Mouse (Mus musculus): Measurements from ENCODE around the gene Tspoap1.

Tspoap1 gene

GRCm38 (mm10) chr11:87745632-87746555 lies 14.4 kb upstream of the Tspoap1 start:
- DNase-seq (ENCODE audit: low spot score), result no peak

DNA sequence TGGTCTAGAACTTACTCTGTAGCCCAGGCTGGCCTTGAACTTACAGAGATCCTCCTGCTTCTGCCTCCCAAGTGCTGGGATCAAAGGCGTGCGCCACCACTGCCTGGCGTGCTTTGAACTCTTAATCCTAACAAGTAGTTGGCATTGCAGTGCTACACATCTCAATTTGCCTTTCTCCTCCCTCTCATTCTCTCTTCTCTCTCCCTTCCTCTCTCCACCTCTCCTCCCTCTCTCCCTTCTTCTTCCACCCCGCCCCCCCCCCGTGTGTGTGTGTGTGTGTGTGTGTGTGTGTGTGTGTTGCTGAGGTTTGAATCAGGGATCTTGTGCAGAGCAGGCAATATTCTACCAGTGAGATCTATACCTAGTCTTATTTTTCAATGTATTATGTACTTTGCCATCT lies 13.0 kb upstream of the Tspoap1 start:
- no peak for DNase-seq (ENCODE audit: low spot score)

DNA sequence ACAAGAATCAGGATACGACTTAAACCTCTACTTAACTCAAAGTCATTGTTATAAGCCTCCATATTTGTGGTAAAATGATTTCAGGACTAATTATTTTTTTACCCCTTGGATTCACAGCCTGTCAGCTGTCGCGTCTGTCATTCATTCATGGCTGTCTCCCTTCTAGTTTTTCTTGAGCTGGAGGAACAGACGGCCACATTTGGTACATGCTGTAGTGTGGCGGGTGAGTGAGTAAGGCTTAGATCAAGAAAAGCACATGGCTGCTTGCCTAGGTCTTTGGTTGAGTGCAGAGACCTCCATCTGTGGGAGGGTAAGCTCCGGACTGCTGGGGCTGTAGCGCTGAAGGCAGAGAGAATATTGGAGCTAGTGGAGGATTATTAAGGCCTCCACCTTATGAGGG lies 12.6 kb upstream of the Tspoap1 start:
- no peak for DNase-seq (ENCODE audit: low spot score)

GRCm38 (mm10) chr11:87748132-87749119 lies 11.9 kb upstream of the Tspoap1 start:
- no peak for DNase-seq (ENCODE audit: low spot score)

DNA sequence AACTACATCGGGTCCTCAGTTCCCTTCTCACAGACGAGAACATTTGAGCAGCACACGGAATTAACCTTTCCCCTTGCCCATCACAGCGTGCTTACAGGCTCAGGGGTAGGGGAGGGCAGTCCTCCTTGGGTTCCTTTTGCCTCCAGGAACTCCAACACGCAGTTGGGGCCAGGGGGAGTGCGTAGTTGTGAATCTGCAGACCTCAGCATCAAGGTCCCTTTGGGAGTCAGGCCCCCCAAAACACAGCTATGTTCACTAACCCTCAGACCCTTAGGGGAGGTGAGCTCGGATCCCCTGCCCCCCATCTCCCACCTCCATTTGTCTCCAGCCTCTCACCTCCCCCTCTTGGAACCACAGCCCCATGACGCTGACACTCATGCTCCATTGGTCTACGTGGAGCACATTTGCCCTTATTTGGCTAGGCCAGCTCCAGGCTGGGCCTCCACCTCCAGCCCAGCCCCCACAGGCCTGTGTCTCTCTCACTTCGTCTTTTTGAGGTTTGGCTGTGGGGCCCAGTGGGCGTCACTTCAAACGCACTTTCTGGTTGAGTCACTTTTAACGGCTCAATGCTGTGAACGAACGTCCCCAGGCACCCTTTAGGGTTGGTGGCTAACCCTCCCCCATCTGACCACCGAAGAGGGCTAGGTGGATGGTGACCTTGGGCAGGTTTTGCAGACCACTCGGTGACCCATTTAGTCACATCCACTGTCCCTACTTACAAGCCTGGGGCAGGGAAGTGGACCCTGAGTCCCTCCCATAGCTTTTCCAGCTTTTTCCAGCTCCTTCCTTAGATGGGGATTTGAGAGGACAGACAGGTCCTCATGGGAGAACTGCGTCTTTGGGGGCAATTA lies 10.9 kb upstream of the Tspoap1 start:
- no peak for DNase-seq (ENCODE audit: low spot score)

GRCm38 (mm10) chr11:87750043-87750421 lies 10.3 kb upstream of the Tspoap1 start:
- no peak for DNase-seq (ENCODE audit: low spot score)

GRCm38 (mm10) chr11:87750521-87750920 lies 9.8 kb upstream of the Tspoap1 start:
- no peak for DNase-seq (ENCODE audit: low spot score)

DNA sequence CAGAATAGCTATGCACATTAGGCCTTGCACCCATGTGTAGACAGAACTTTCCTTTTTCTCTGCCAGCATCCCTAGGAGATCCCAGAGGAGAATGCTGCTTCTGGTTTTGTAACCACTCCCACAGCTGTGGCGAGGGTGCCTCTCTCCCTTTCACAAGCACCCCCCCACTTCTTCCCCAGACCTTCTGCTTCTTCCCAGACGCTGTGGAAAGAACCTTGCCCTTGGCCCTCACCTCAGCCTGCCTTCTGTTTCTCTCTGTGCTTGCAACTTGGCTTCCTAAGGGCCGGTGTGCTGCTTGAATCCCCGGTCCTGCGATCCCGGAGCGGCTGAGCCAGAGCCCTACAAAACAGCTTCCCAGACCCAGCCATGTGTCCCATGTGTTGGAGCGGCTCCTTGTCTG lies 9.3 kb upstream of the Tspoap1 start:
- DNase-seq (ENCODE audit: low spot score), result no peak

GRCm38 (mm10) chr11:87751491-87751966 lies 8.8 kb upstream of the Tspoap1 start:
- no peak for DNase-seq (ENCODE audit: low spot score)

GRCm38 (mm10) chr11:87752307-87752706 lies 8.0 kb upstream of the Tspoap1 start:
- DNase-seq (ENCODE audit: low spot score), result no peak

DNA sequence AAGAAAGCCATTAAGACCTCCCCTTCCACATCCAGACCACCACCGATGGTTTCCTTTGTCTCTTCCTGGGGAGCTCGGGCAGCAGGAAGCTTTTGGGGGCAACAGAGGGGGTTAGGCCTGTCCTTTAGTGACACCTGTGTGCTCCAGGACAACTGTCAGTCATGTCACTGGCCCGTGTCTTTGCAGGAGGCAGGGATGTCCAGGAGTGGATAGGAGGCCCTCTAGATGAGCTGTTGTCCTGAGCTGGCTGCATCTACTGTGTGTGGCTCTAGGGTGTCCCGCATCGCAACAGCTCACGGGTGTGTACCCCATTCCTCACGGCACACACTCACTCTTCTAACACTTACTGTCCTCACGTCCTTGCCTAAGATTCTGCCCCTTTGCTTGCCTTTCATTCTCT lies 7.1 kb upstream of the Tspoap1 start:
- DNase-seq (ENCODE audit: low spot score), result no peak

DNA sequence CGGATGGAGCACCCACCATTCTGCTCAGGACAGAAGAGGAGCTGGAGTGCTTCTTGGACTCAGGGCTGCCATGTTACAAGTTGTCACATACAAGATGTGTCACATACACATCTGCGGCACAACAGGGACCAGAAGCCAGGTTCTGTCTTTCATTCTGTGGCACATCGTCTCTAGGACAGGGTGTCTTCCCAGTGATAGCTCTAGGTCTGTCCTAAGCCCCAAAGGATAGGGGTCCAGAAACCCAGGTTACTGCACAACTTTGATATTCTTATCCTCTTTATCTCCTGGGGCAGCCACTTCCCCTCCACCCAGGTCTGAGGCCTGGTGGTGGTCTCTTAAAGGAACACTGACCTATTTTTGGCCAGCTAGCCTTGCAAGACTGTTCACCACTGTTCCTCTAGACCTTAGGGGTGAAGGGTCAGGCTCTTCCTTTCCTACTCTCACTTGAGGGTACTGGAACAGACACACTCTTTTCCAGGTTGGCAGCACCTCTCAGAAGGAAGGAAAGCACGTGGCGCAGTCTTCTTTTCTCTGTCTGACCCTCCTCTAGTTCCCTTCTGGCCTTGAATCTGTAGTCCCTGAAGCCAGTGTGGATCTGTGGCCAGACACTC lies 6.3 kb upstream of the Tspoap1 start:
- DNase-seq (ENCODE audit: low spot score), result no peak

DNA sequence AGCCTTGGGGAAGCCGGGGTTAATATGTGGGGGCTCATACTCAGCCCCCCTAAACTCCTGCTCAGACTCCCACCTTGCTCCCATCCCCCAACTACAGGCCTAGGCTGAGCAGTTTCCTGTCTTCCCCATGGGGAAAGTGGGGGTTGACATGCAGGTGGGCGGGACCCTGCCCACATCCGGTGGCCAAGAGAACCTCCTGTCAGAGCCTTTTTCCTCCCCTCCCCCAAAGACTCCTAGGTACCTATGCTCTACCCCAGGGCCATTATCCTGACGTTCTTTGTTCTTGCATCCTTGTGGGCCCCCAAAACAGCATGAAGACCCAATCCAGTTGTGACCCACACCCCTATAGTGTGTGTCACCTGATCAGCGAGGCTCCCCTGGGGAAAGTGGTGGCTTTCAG lies 5.7 kb upstream of the Tspoap1 start:
- DNase-seq (ENCODE audit: low spot score), result no peak

- DNase-seq (ENCODE audit: low spot score), result no peak
Measured at GRCm38 (mm10) chr11:87755360-87756017, 4.9 kb upstream of the Tspoap1 start.

- no peak for DNase-seq (ENCODE audit: low spot score)
Measured at GRCm38 (mm10) chr11:87756251-87756820, 4.0 kb upstream of the Tspoap1 start.

DNA sequence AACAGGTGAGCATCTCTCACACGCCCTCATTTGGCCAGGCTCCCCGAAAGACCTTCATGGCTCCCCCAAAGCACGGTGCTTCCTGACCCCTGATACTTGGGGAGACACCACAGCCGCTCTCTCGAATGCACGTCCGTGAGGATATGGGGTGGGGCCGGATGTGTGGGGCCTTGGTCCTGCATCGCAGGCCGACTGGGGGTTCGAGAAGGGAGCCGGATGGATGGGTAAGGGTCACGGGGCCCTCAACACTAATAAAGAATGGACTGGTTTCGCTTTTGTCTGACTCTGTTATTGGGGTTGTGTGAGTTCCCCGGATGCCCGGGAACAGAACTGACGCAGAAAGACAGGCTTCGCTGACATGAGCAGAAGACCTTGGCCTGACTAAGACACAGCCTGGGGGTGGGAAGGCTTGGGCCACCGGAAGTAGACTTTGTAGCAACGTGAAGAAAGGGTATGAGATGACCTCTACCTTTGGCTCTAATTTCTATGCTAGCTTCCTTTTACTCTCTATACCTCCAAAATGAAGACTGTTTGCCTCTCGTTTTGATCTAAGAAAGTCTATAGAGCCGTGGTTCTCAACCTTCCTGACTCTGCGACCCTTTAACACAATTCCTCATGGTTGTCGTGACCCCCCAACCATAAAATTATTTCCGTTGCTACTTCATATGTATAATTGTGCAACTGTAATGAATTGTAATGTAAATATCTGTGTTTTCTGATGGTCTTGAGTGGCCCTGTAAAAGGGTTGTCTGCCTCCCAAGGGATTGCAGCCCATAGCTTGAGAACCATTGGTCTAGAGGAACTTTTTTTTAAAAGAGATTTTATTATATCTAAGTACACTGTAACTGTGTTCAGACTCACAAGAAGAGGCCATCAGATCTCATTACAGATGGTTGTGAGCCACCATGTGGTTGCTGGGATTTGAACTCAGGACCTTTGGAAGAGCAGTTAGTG lies 3.1 kb upstream of the Tspoap1 start:
- DNase-seq (ENCODE audit: low spot score), result no peak

DNA sequence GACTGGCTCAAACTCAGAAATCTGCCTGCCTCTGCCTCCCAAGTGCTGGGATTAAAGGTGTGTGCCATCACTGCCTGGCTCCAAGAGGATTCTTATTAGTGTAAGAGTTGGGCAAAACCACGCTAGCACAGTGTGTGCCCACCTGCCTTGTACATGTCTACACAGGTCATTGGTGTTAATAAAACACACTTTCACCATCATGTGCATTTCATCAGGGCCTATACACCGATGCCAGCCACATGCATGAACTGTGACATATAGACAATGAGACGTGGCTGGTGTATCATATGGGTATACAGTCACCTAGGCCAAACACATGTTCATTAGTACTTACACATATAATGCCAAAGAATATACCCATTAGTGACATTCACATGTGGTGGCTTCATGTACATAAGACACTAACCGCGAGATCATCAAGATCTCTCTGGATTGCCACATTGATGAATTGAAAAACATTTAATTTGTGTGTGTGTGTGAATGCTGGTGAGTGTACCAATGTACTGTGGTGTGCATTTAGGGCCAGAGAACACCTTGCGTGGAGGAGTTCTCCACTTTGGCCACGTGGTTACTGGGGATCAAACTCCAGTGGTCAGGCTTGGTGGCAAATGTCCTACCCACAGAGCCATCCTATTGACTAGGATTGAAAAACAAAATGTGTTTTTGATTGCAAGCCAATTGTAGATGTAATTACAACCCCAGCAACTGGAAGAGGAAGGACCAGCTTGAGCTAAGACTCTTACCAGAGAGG lies 2.0 kb upstream of the Tspoap1 start:
- DNase-seq (ENCODE audit: low spot score), result no peak

DNA sequence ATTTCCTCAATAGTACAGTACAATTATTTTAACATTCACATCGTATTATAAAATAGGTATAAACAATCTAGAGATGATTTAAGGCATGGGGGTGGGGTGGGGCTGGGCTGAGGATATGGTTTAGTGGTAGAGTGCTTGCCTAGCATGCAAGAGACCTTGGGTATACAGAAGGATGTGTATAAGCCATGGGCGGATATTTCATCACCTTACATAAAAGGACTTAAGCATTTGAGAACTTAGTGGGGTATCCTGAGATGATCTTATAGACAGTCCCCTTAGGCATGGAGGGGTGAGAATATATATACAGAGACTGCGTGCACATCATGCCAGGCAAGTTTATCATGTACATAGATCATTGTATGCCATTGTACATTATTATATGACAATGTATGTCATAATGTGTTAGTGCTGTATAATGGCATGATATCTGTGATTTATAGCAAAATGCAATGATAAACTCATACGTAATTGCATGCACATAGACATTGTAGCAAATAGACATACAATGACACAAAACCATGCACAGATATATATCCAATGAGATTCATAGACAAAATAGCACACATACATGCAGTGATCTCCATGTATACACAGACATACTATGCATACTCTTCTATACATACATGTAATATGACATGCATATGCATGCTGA lies 1.3 kb upstream of the Tspoap1 start:
- DNase-seq (ENCODE audit: low spot score), result no peak

Data from layer of hippocampus, adult 9-10 months (tissue).